Mouse (Mus musculus) bone marrow macrophage, adult 2 months (primary cell): ENCODE measurements around the gene Mfsd11.

ENCODE experiments used
- CTCF ChIP-seq: IDR thresholded peaks from 2 replicates; pipeline ENCODE4 v1.5.1; 2012; ENCODE audit warnings: low read depth, mild to moderate bottlenecking, low read length, moderate library complexity
- POLR2A ChIP-seq: IDR thresholded peaks from 2 replicates; pipeline ENCODE4 v1.6.1; 2012; ENCODE audit warnings: mild to moderate bottlenecking, low read depth, low read length, borderline replicate concordance

GRCm38 (mm10) chr11:116807526-116807925, 44.7 kb upstream of the Mfsd11 start:
- TF ChIP-seq CTCF (no peak), POLR2A (no peak)
